Mouse (Mus musculus) liver, embryonic 14.5 days (tissue): ENCODE results near the gene Hoxb5. TPM values are rescaled to one million over a fixed set of nuclear protein-coding genes. Genes with fewer than 3 reads are reported as not detected.

Source experiments
- ATAC-seq: fragments of 200-750 bp; cut with Nextera tagmentation; 2 replicates; pipeline ENCODE4 v1.8.0; 2017; ENCODE audit warnings: moderate number of reproducible peaks, mild to moderate bottlenecking, moderate library complexity; ENCODE audit not compliant: insufficient read depth
- DNase-seq, 3 experiments: peaks; one replicate each; pipeline ENCODE4 v3.0.0-alpha.2; 2012 to 2013; ENCODE audit warnings: low read depth in 3 of 3, low spot score in 3 of 3
- H3K27ac ChIP-seq: fragments of 300-500 bp; sonication (generic); 2 replicates; pipeline ENCODE4 v1.5.1; 2014; ENCODE audit warnings: moderate library complexity, mild to moderate bottlenecking, control low read depth, inconsistent platforms
- H3K27me3 ChIP-seq: fragments of 300-500 bp; sonication (generic); 2 replicates; pipeline ENCODE4 v1.6.1; 2014; ENCODE audit warnings: mild to moderate bottlenecking, low read length, moderate library complexity; ENCODE audit not compliant: control insufficient read depth, insufficient read depth
- H3K36me3 ChIP-seq: fragments of 300-500 bp; sonication (generic); replicated peaks from 2 replicates; pipeline ENCODE4 v1.6.1; 2014; ENCODE audit warnings: low read depth; ENCODE audit not compliant: control insufficient read depth, insufficient read depth
- H3K4me1 ChIP-seq, 2 experiments: fragments of 200-500 bp in 1 of 2; fragments of 300-500 bp in 1 of 2; sonication (generic) in 1 of 2; replicated peaks; 2 replicates each; pipeline ENCODE4 v1.6.1; 2012 to 2014; ENCODE audit warnings: antibody characterized with exemption in 1 of 2, inconsistent platforms in 1 of 2, low read length in 1 of 2; ENCODE audit not compliant: control insufficient read depth in 2 of 2, insufficient read depth in 2 of 2
- H3K4me2 ChIP-seq: fragments of 300-500 bp; sonication (generic); 2 replicates; pipeline ENCODE4 v1.6.1; 2014; ENCODE audit warnings: low read depth, mild to moderate bottlenecking, control low read depth, moderate library complexity
- H3K4me3 ChIP-seq, 2 experiments: fragments of 200-500 bp in 1 of 2; fragments of 300-500 bp in 1 of 2; sonication (generic) in 1 of 2; 2 replicates each; pipeline ENCODE4 v1.5.1; 2012 to 2014; ENCODE audit warnings: low read depth in 2 of 2, low read length in 2 of 2, mild to moderate bottlenecking in 2 of 2, control low read depth in 1 of 2, inconsistent platforms in 1 of 2, moderate library complexity in 1 of 2; ENCODE audit not compliant: insufficient read depth in 1 of 2
- H3K9ac ChIP-seq: fragments of 300-500 bp; sonication (generic); replicated peaks from 2 replicates; pipeline ENCODE4 v1.6.1; 2014; ENCODE audit warnings: mild to moderate bottlenecking, control low read depth, moderate library complexity
- H3K9me3 ChIP-seq: fragments of 300-500 bp; sonication (generic); 2 replicates; pipeline ENCODE4 v1.6.1; 2016; ENCODE audit warnings: low read length, mixed read lengths; ENCODE audit not compliant: control insufficient read depth
- CTCF ChIP-seq: IDR thresholded peaks from 2 replicates; pipeline ENCODE4 v1.5.1; 2016; ENCODE audit warnings: antibody characterized with exemption, low read depth, control low read depth
- EP300 ChIP-seq: IDR thresholded peaks from 2 replicates; pipeline ENCODE4 v1.6.1; 2016; ENCODE audit warnings: antibody characterized with exemption, low read depth
- WGBS: fragments of 180-500 bp; shearing (Covaris S2); extraction: QIAGEN DNeasy Blood & Tissue Kit; methylation state at CpG from one replicate; pipeline ENCODE4 v1.1.7; 2014; ENCODE audit not compliant: insufficient replicate concordance; 5-methylcytosine and 5-hydroxymethylcytosine counted together
- polyA plus RNA-seq, 2 experiments: library from polyadenylated mRNA; depleted of rRNA in 1 of 2; stranded (reverse) in 1 of 2; unstranded in 1 of 2; fragments of >200 nt; fragmentation: Nextera tagmentation in 1 of 2; extraction: Ambion mirVana in 1 of 2; gene quantifications; 2 replicates each; pipeline versions ENCODE4 v1.2.1 to v1.2.3; 2012 to 2014

Gene Hoxb5
- polyA plus RNA-seq, 2 experiments: 0.06 to 0.23 TPM

GRCm38 (mm10) chr11:96259038-96259437 is 44.1 kb upstream of the Hoxb5 start:
- DNase-seq: no peak
- no peak overlapping the region for H3K9ac ChIP-seq
- H3K4me3 ChIP-seq: no peak overlapping the region
- H3K4me1 ChIP-seq: no peaks in the 10 kb centered on the region
- no peak overlapping the region for H3K27ac ChIP-seq
- peaks cover 94% of the 10 kb centered on the region for H3K27me3 ChIP-seq
- 21% methylated on average over 2 of the region's 2 CpGs for WGBS
- H3K36me3 ChIP-seq: no peaks in the 10 kb centered on the region
- no peak overlapping the region for H3K4me2 ChIP-seq
- TF ChIP-seq CTCF (no peak), EP300 (no peak)
- H3K9me3 ChIP-seq: no peaks in the 10 kb centered on the region
- ATAC-seq: no peak

GRCm38 (mm10) chr11:96259511-96259910 is 43.6 kb upstream of the Hoxb5 start:
- 0% methylated on average over 1 of the region's 1 CpGs for WGBS
- Histone ChIP-seq H3K9ac (no peak overlapping the region), H3K9me3 (no peaks in the 10 kb centered on the region), H3K27ac (no peak overlapping the region), H3K36me3 (no peaks in the 10 kb centered on the region), H3K4me3 (no peak overlapping the region), H3K4me1 (no peaks in the 10 kb centered on the region), H3K4me2 (no peak overlapping the region), H3K27me3 (peaks cover 94% of the 10 kb centered on the region)
- ATAC-seq (no peak), DNase-seq (no peak)
- TF ChIP-seq CTCF (no peak), EP300 (no peak)

GRCm38 (mm10) chr11:96260310-96260970 is 42.7 kb upstream of the Hoxb5 start:
- no peak overlapping the region for H3K9ac ChIP-seq
- H3K36me3 ChIP-seq: no peaks in the 10 kb centered on the region
- DNase-seq (no peak), ATAC-seq (no peak)
- H3K9me3 ChIP-seq: no peaks in the 10 kb centered on the region
- no peak overlapping the region for H3K27ac ChIP-seq
- WGBS: 4% methylated on average over 23 of the region's 23 CpGs
- H3K4me3 ChIP-seq: no peak overlapping the region
- no peak for TF ChIP-seq CTCF
- H3K4me2 ChIP-seq: no peak overlapping the region
- H3K4me1 ChIP-seq: no peaks in the 10 kb centered on the region
- H3K27me3 ChIP-seq: peaks cover 92% of the 10 kb centered on the region

GRCm38 (mm10) chr11:96261323-96261890 is 41.7 kb upstream of the Hoxb5 start:
- peak in 1 of 3 experiments; percentile 3 for DNase-seq

GRCm38 (mm10) chr11:96262262-96262830 is 40.8 kb upstream of the Hoxb5 start:
- no peak for ATAC-seq
- WGBS: 20% methylated on average over 6 of the region's 6 CpGs
- no peaks in the 10 kb centered on the region for H3K36me3 ChIP-seq
- TF ChIP-seq EP300 (no peak), CTCF (no peak)
- H3K9ac ChIP-seq: no peak overlapping the region
- no peak for DNase-seq
- H3K27me3 ChIP-seq: peaks cover 93% of the 10 kb centered on the region
- no peak overlapping the region for H3K4me3 ChIP-seq
- H3K9me3 ChIP-seq: no peaks in the 10 kb centered on the region
- H3K27ac ChIP-seq: no peak overlapping the region
- no peak overlapping the region for H3K4me2 ChIP-seq
- no peaks in the 10 kb centered on the region for H3K4me1 ChIP-seq

More at GRCm38 (mm10) chr11:96261323-96261890, 41.7 kb upstream of the Hoxb5 start:
- H3K4me3 ChIP-seq: no peak overlapping the region
- H3K27ac ChIP-seq: no peak overlapping the region
- TF ChIP-seq EP300: no peak
- TF ChIP-seq CTCF: peak; percentile 81
- no peaks in the 10 kb centered on the region for H3K9me3 ChIP-seq
- peaks cover 91% of the 10 kb centered on the region for H3K27me3 ChIP-seq
- no peak for ATAC-seq
- no peak overlapping the region for H3K9ac ChIP-seq
- no peaks in the 10 kb centered on the region for H3K4me1 ChIP-seq
- no peak overlapping the region for H3K4me2 ChIP-seq
- WGBS: 5% methylated on average over 24 of the region's 24 CpGs
- H3K36me3 ChIP-seq: no peaks in the 10 kb centered on the region
